In genomic region chr7:126199691-126200102, GRCm38 (mm10) we compare ENCODE assay signal across 7 mouse cellular contexts. TPM values are rescaled to one million over a fixed set of nuclear protein-coding genes. Genes with fewer than 3 reads are reported as not detected.
A peak's percentile ranks its signal among the peaks of the same experiment; 100 is the strongest.
DNase-seq lines count a peak whose midpoint lies in the region; ATAC-seq and TF ChIP-seq lines count a peak whose summit lies in the region.

No protein-coding gene starts in this region.

- H3K9me3 ChIP-seq in forebrain, embryonic 16.5 days (ENCODE audit: control insufficient read depth, low read length) = no peaks in the 10 kb centered on the region
- H3K9me3 ChIP-seq in hindbrain, embryonic 14.5 days (ENCODE audit: control insufficient read depth, low read length) = no peaks in the 10 kb centered on the region
- H3K9me3 ChIP-seq in megakaryocyte, embryonic 14.5 days = no peaks in the 10 kb centered on the region

- DNase-seq in T-cell, adult 2 months (ENCODE audit: low spot score) = peak; percentile 45
- DNase-seq in cerebellum, adult 2 months = peak; percentile 60 to 71
- peak; percentile 34 for DNase-seq in hindbrain, embryonic 14.5 days (ENCODE audit: low spot score)
- peak; percentile 29 to 47 for DNase-seq in left cerebral cortex, postnatal 14 days (ENCODE audit: low spot score in 2 of 2)
- DNase-seq in right cerebral cortex, postnatal 10 days (ENCODE audit: low spot score in 2 of 2) = peak; percentile 58 to 66

- no peak for TF ChIP-seq POLR2A in cerebellum, adult 2 months (IDR thresholded peaks at IDR 0.05; ENCODE audit: borderline replicate concordance, insufficient read depth, low read length)

- H3K4me2 ChIP-seq in forebrain, embryonic 16.5 days (ENCODE audit: low read length) = peak overlapping the region; percentile 82
- peak overlapping the region; percentile 92 for H3K4me2 ChIP-seq in hindbrain, embryonic 14.5 days (replicated peaks)

- H3K27me3 ChIP-seq in cerebellum, adult 2 months (ENCODE audit: control insufficient read depth, insufficient read depth, low read length) = no peaks in the 10 kb centered on the region
- H3K27me3 ChIP-seq in forebrain, embryonic 16.5 days (replicated peaks; ENCODE audit: control insufficient read depth, insufficient read depth, low read length) = no peaks in the 10 kb centered on the region
- no peaks in the 10 kb centered on the region for H3K27me3 ChIP-seq in hindbrain, embryonic 14.5 days (ENCODE audit: control insufficient read depth, insufficient read depth, low read length)
- peaks cover 4% of the 10 kb centered on the region for H3K27me3 ChIP-seq in megakaryocyte, embryonic 14.5 days (replicated peaks)

- peaks cover 7% of the 10 kb centered on the region for H3K4me1 ChIP-seq in cerebellum, adult 2 months (ENCODE audit: control insufficient read depth, insufficient read depth, low read length)
- peaks cover 21% of the 10 kb centered on the region for H3K4me1 ChIP-seq in forebrain, embryonic 16.5 days (replicated peaks; ENCODE audit: control insufficient read depth, insufficient read depth, low read length)
- H3K4me1 ChIP-seq in hindbrain, embryonic 14.5 days (replicated peaks; ENCODE audit: control insufficient read depth, insufficient read depth, low read length) = peaks cover 20% of the 10 kb centered on the region
- peaks cover 49% of the 10 kb centered on the region for H3K4me1 ChIP-seq in megakaryocyte, embryonic 14.5 days

- peak overlapping the region; percentile 96 for H3K4me3 ChIP-seq in cerebellum, adult 2 months (replicated peaks; ENCODE audit: insufficient read depth, low read depth, low read length)
- peak overlapping the region; percentile 94 for H3K4me3 ChIP-seq in forebrain, embryonic 16.5 days (replicated peaks; ENCODE audit: low read length)
- H3K4me3 ChIP-seq in hindbrain, embryonic 14.5 days (replicated peaks; ENCODE audit: low read length) = peak overlapping the region; percentile 86
- H3K4me3 ChIP-seq in megakaryocyte, embryonic 14.5 days (replicated peaks) = peak overlapping the region; percentile 100

- peak overlapping the region; percentile 92 for H3K27ac ChIP-seq in cerebellum, adult 2 months (ENCODE audit: insufficient read depth, low read length)
- H3K27ac ChIP-seq in forebrain, embryonic 16.5 days (ENCODE audit: low read length) = peak overlapping the region; percentile 87
- peak overlapping the region; percentile 78 for H3K27ac ChIP-seq in hindbrain, embryonic 14.5 days

- intact Hi-C loops in left cerebral cortex, postnatal 14 days (cut with DNase I) = no loop called here

- no peaks in the 10 kb centered on the region for H3K36me3 ChIP-seq in forebrain, embryonic 16.5 days (ENCODE audit: control insufficient read depth, insufficient read depth)
- H3K36me3 ChIP-seq in hindbrain, embryonic 14.5 days (replicated peaks; ENCODE audit: control insufficient read depth, insufficient read depth) = no peaks in the 10 kb centered on the region
- H3K36me3 ChIP-seq in megakaryocyte, embryonic 14.5 days (replicated peaks; ENCODE audit: low read length) = peaks cover 8% of the 10 kb centered on the region

- TF ChIP-seq CTCF in cerebellum, adult 2 months (IDR thresholded peaks at IDR 0.05; ENCODE audit: borderline replicate concordance, insufficient read depth, low read depth, low read length) = no peak

- peak; percentile 60 for ATAC-seq in forebrain, embryonic 16.5 days
- ATAC-seq in hindbrain, embryonic 14.5 days (ENCODE audit: low FRiP score) = peak; percentile 66

- 2% methylated on average over 27 of the region's 27 CpGs for WGBS in cerebellum, adult 2 months
- WGBS in forebrain, embryonic 16.5 days = under 1% methylated on average over 27 of the region's 27 CpGs
- under 1% methylated on average over 27 of the region's 27 CpGs for whole genome bisulfite sequencing in hindbrain, embryonic 14.5 days

- H3K9ac ChIP-seq in forebrain, embryonic 16.5 days (replicated peaks; ENCODE audit: low read depth, low read length) = peak overlapping the region; percentile 98
- peak overlapping the region; percentile 97 for H3K9ac ChIP-seq in hindbrain, embryonic 14.5 days

RNA-seq across cellular contexts. Expression of gene Xpo6, which starts 0.6 kb away (rescaled TPM):
- 154 and 162 TPM in 2 replicates for polyA plus RNA-seq in cerebellum, adult 2 months (2012; rRNA removed)
- polyA plus RNA-seq in forebrain, embryonic 16.5 days (2015; fragmentation: Nextera tagmentation; extraction: Ambion mirVana) = 48.5 and 51.9 TPM in 2 replicates
- 63.9 and 69.3 TPM in 2 replicates for polyA plus RNA-seq in hindbrain, embryonic 14.5 days (2014; fragmentation: Nextera tagmentation; extraction: Ambion mirVana)
- 100 to 1,000 TPM in 1 of 2 experiments, 10 to 100 TPM in 1; 97.8 to 106 TPM for total RNA-seq in left cerebral cortex, postnatal 14 days (2021)
- 83.9 and 172 TPM in 2 replicates for polyA plus RNA-seq in megakaryocyte, embryonic 14.5 days (2012; ENCODE audit: insufficient read depth, low replicate concordance)

Comparison
In these comparisons a context has a peak if more than half of its experiments do, and no peak if none do; other contexts are left out.
1. Peak in every context shown above with its lines: DNase-seq, ATAC-seq, H3K4me3 ChIP-seq and H3K27ac ChIP-seq.